Mouse (Mus musculus) lung, adult 18-20 months (tissue): ENCODE measurements around the gene Olfr70.

Experiments
- DNase-seq, 2 experiments: peaks; one replicate each; pipeline ENCODE4 v3.0.0; 2022; ENCODE audit warnings: mixed read lengths in 2 of 2

The Olfr70 gene

DNA sequence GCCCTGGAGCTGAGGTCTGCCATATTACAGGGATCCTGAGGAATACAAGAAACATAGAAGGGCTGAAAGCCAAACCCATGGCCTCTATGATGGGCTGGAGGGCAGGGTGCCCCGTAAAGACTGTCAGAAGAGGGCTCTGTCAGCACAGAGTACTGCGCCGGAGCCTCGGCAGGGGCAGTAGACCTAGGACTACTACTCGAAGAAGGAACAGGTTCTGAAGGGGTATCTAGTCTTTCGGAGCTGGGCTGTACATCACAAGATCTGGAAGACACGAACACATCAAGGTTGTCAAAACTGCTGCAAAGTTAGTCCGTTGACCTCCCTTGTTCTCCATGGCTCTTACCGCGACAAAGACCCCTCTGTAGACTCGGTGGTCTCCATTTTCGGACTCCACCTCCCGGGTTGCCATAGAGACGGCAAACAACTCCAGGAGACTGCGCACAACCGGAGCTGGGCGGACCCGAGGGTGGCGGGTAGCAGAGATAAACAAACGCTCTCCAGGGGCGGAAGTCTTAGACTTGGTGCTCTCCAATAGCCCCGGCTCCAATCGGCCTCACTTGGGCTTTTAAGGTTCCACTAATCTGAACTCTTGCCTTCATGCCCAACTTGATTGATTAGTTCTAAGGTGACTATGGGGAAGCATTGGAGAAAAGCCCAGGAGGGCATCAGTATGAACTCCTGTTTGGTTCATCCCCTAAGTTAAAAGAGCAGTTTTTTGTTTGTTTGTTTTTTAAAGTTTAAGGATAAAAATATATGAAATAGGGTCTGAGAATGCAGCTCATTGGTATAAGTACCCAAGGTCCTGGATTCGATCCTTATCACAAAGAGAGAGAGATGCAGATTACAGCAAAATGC is 47.2 kb downstream of the Olfr70 start, which contains the start of gene Spag8:
Spag8 (minus strand) TSS at position 434 of the 855 bp plus-strand sequence.
- peak; percentile 62 to 81 for DNase-seq

DNA sequence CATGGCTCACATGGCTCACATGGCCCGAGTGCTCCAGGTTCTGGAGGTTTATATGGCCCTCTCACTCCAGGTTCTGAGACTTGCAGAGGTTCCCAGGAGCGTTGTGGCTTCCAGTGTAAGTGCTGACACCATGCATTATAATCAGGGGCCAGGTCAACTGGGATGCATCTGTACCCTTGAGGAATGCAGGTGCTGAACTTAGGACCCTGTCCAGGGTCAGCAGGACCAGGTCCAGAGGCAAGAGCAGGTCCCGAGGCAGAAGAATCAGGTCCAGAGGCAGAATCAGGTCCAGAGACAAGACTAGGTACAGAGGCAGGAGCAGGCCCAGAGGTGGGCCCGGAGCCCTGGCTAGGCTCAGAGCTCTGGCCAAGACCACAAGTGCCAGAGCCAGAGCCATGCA is 47.9 kb downstream of the Olfr70 start:
- DNase-seq, result no peak

DNA sequence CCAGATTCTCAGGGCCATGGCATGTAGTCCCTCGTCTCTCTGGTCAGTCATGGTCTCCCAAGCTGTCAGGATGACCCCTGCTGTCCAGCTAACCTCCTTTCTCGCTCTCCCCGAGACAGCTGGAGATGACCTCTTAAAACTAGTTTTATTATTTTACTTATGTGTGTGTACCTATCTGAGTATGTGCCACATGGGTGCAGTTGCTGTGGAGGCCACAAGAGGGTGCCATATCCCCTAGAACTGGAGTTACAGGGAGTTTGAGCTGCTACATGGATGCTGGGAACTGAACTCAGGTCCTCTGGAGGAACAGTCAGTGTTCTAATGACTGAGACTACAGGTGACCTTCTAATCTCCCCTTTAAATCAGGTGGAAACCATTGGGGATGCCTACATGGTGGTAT is 50.8 kb downstream of the Olfr70 start:
- no peak for DNase-seq
